Mouse (Mus musculus) neural tube, embryonic 15.5 days (tissue): Measurements from ENCODE around the gene Satb1. TPM values are rescaled to one million over a fixed set of nuclear protein-coding genes. Genes with fewer than 3 reads are reported as not detected.

Source experiments
- ATAC-seq: fragments of 200-750 bp; cut with Nextera tagmentation; 2 replicates; pipeline ENCODE4 v1.8.0; 2017; ENCODE audit warnings: mild to moderate bottlenecking, moderate TSS enrichment, moderate library complexity; ENCODE audit not compliant: low FRiP score
- H3K27ac ChIP-seq: fragments of 300-500 bp; sonication (generic); replicated peaks from 2 replicates; pipeline ENCODE4 v1.5.1; 2015; ENCODE audit warnings: mild to moderate bottlenecking, inconsistent platforms
- H3K27me3 ChIP-seq: fragments of 300-500 bp; sonication (generic); replicated peaks from 2 replicates; pipeline ENCODE4 v1.6.1; 2015; ENCODE audit warnings: inconsistent platforms
- H3K36me3 ChIP-seq: fragments of 300-500 bp; sonication (generic); 2 replicates; pipeline ENCODE4 v1.6.1; 2015; ENCODE audit warnings: inconsistent platforms
- H3K4me1 ChIP-seq: fragments of 300-500 bp; sonication (generic); 2 replicates; pipeline ENCODE4 v1.6.1; 2015; ENCODE audit warnings: inconsistent platforms
- H3K4me2 ChIP-seq: fragments of 300-500 bp; sonication (generic); 2 replicates; pipeline ENCODE4 v1.6.1; 2015; ENCODE audit warnings: inconsistent platforms, mild to moderate bottlenecking, moderate library complexity
- H3K4me3 ChIP-seq: fragments of 300-500 bp; sonication (generic); replicated peaks from 2 replicates; pipeline ENCODE4 v1.5.1; 2015; ENCODE audit warnings: mild to moderate bottlenecking, inconsistent platforms
- H3K9ac ChIP-seq: fragments of 300-500 bp; sonication (generic); replicated peaks from 2 replicates; pipeline ENCODE4 v1.6.1; 2015; ENCODE audit warnings: mild to moderate bottlenecking, inconsistent platforms
- H3K9me3 ChIP-seq: fragments of 300-500 bp; sonication (generic); replicated peaks from 2 replicates; pipeline ENCODE4 v1.6.1; 2016; ENCODE audit warnings: inconsistent platforms
- WGBS: fragments of 180-500 bp; shearing (Covaris S2); methylation state at CpG from one replicate; pipeline ENCODE4 v1.1.7; 2015; ENCODE audit warnings: mixed read lengths; 5-methylcytosine and 5-hydroxymethylcytosine counted together
- polyA plus RNA-seq: library from polyadenylated mRNA; unstranded; fragments of >200 nt; fragmentation: Nextera tagmentation; extraction: Ambion mirVana; gene quantifications from 2 replicates; pipeline ENCODE4 v1.2.1, GENCODE M21; 2015

The Satb1 gene
- polyA plus RNA-seq: 39.6 and 44.1 TPM in 2 replicates

- H3K27me3 ChIP-seq: peaks cover 15% of the 10 kb centered on the region
- peak within 1 kb of the TSS; percentile 78 for H3K9ac ChIP-seq
- peaks cover 25% of the 10 kb centered on the region for H3K4me1 ChIP-seq
- H3K9me3 ChIP-seq: no peaks in the 10 kb centered on the region
- H3K36me3 ChIP-seq: no peaks in the 10 kb centered on the region
- H3K27ac ChIP-seq: peak within 1 kb of the TSS; percentile 76
- ATAC-seq: peak; percentile 90
- under 1% methylated on average over 33 of the region's 52 CpGs for WGBS
- peak within 1 kb of the TSS; percentile 76 for H3K4me3 ChIP-seq
- H3K4me2 ChIP-seq: peak within 1 kb of the TSS; percentile 99
Measured at GRCm38 (mm10) chr17:51832900-51833577, at the start of gene Satb1. TSS of gene Satb1 (minus strand) at chr17:51833290.

GRCm38 (mm10) chr17:51882566-51882965 lies 49.5 kb upstream of the Satb1 start:
- no peak overlapping the region for H3K4me2 ChIP-seq
- no peak overlapping the region for H3K9ac ChIP-seq
- WGBS: 97% methylated on average over 12 of the region's 12 CpGs
- no peak overlapping the region for H3K4me3 ChIP-seq
- H3K27me3 ChIP-seq: no peaks in the 10 kb centered on the region
- H3K4me1 ChIP-seq: no peaks in the 10 kb centered on the region
- H3K27ac ChIP-seq: no peak overlapping the region
- H3K36me3 ChIP-seq: no peaks in the 10 kb centered on the region
- no peaks in the 10 kb centered on the region for H3K9me3 ChIP-seq
- no peak for ATAC-seq

GRCm38 (mm10) chr17:51880895-51881622 lies 48.0 kb upstream of the Satb1 start:
- Histone ChIP-seq H3K9me3 (no peaks in the 10 kb centered on the region), H3K4me1 (no peaks in the 10 kb centered on the region), H3K4me3 (no peak overlapping the region), H3K36me3 (no peaks in the 10 kb centered on the region), H3K27me3 (no peaks in the 10 kb centered on the region), H3K27ac (no peak overlapping the region), H3K9ac (no peak overlapping the region), H3K4me2 (no peak overlapping the region)
- ATAC-seq: no peak
- 23% methylated on average over 8 of the region's 8 CpGs for WGBS

GRCm38 (mm10) chr17:51880221-51880620 lies 47.1 kb upstream of the Satb1 start:
- Histone ChIP-seq H3K9ac (no peak overlapping the region), H3K27me3 (no peaks in the 10 kb centered on the region), H3K27ac (no peak overlapping the region), H3K36me3 (no peaks in the 10 kb centered on the region), H3K4me3 (no peak overlapping the region), H3K4me2 (no peak overlapping the region), H3K4me1 (no peaks in the 10 kb centered on the region), H3K9me3 (no peaks in the 10 kb centered on the region)
- ATAC-seq: no peak
- 17% methylated on average over 9 of the region's 9 CpGs for WGBS

- H3K27ac ChIP-seq: no peak overlapping the region
- no peak overlapping the region for H3K4me3 ChIP-seq
- H3K9me3 ChIP-seq: no peaks in the 10 kb centered on the region
- H3K9ac ChIP-seq: no peak overlapping the region
- no peak for ATAC-seq
- H3K36me3 ChIP-seq: no peaks in the 10 kb centered on the region
- H3K27me3 ChIP-seq: no peaks in the 10 kb centered on the region
- H3K4me1 ChIP-seq: no peaks in the 10 kb centered on the region
- WGBS: 84% methylated on average over 5 of the region's 5 CpGs
- H3K4me2 ChIP-seq: no peak overlapping the region
Measured at GRCm38 (mm10) chr17:51879736-51880135, 46.6 kb upstream of the Satb1 start.

GRCm38 (mm10) chr17:51879171-51879570 lies 46.1 kb upstream of the Satb1 start:
- H3K4me1 ChIP-seq: no peaks in the 10 kb centered on the region
- ATAC-seq: no peak
- H3K4me2 ChIP-seq: no peak overlapping the region
- no peaks in the 10 kb centered on the region for H3K36me3 ChIP-seq
- no peaks in the 10 kb centered on the region for H3K9me3 ChIP-seq
- no peak overlapping the region for H3K27ac ChIP-seq
- no peaks in the 10 kb centered on the region for H3K27me3 ChIP-seq
- no peak overlapping the region for H3K9ac ChIP-seq
- H3K4me3 ChIP-seq: no peak overlapping the region
- WGBS: 75% methylated on average over 2 of the region's 2 CpGs

- H3K4me3 ChIP-seq: no peak overlapping the region
- WGBS: 92% methylated on average over 5 of the region's 5 CpGs
- no peak overlapping the region for H3K4me2 ChIP-seq
- H3K9ac ChIP-seq: no peak overlapping the region
- H3K27me3 ChIP-seq: no peaks in the 10 kb centered on the region
- no peak overlapping the region for H3K27ac ChIP-seq
- no peak for ATAC-seq
- H3K9me3 ChIP-seq: no peaks in the 10 kb centered on the region
- H3K4me1 ChIP-seq: no peaks in the 10 kb centered on the region
- no peaks in the 10 kb centered on the region for H3K36me3 ChIP-seq
Measured at GRCm38 (mm10) chr17:51876471-51876870, 43.4 kb upstream of the Satb1 start.

GRCm38 (mm10) chr17:51857616-51858015 lies 24.5 kb upstream of the Satb1 start:
- no peaks in the 10 kb centered on the region for H3K27me3 ChIP-seq
- H3K9me3 ChIP-seq: no peaks in the 10 kb centered on the region
- H3K4me2 ChIP-seq: no peak overlapping the region
- H3K36me3 ChIP-seq: no peaks in the 10 kb centered on the region
- H3K9ac ChIP-seq: no peak overlapping the region
- no peak for ATAC-seq
- WGBS: 95% methylated on average over 4 of the region's 4 CpGs
- no peaks in the 10 kb centered on the region for H3K4me1 ChIP-seq
- no peak overlapping the region for H3K27ac ChIP-seq
- no peak overlapping the region for H3K4me3 ChIP-seq

GRCm38 (mm10) chr17:51856332-51856731 lies 23.2 kb upstream of the Satb1 start:
- H3K4me2 ChIP-seq: no peak overlapping the region
- H3K36me3 ChIP-seq: no peaks in the 10 kb centered on the region
- no peaks in the 10 kb centered on the region for H3K9me3 ChIP-seq
- H3K4me1 ChIP-seq: no peaks in the 10 kb centered on the region
- H3K9ac ChIP-seq: no peak overlapping the region
- H3K27me3 ChIP-seq: no peaks in the 10 kb centered on the region
- ATAC-seq: no peak
- WGBS: 87% methylated on average over 3 of the region's 3 CpGs
- no peak overlapping the region for H3K4me3 ChIP-seq
- no peak overlapping the region for H3K27ac ChIP-seq

GRCm38 (mm10) chr17:51855261-51855660 lies 22.2 kb upstream of the Satb1 start:
- Histone ChIP-seq H3K4me2 (no peak overlapping the region), H3K27me3 (no peaks in the 10 kb centered on the region), H3K4me3 (no peak overlapping the region), H3K4me1 (no peaks in the 10 kb centered on the region), H3K9me3 (no peaks in the 10 kb centered on the region), H3K36me3 (no peaks in the 10 kb centered on the region), H3K27ac (no peak overlapping the region), H3K9ac (no peak overlapping the region)
- ATAC-seq: no peak
- WGBS: 88% methylated on average over 3 of the region's 3 CpGs

GRCm38 (mm10) chr17:51853952-51854351 lies 20.9 kb upstream of the Satb1 start:
- Histone ChIP-seq H3K4me1 (no peaks in the 10 kb centered on the region), H3K9me3 (no peaks in the 10 kb centered on the region), H3K27ac (no peak overlapping the region), H3K27me3 (no peaks in the 10 kb centered on the region), H3K4me3 (no peak overlapping the region), H3K36me3 (no peaks in the 10 kb centered on the region), H3K4me2 (no peak overlapping the region), H3K9ac (no peak overlapping the region)
- 87% methylated on average over 5 of the region's 5 CpGs for WGBS
- ATAC-seq: no peak

GRCm38 (mm10) chr17:51840596-51840995 lies 7.5 kb upstream of the Satb1 start:
- Histone ChIP-seq H3K4me1 (no peaks in the 10 kb centered on the region), H3K9me3 (no peaks in the 10 kb centered on the region), H3K4me2 (no peak overlapping the region), H3K36me3 (no peaks in the 10 kb centered on the region), H3K9ac (no peak overlapping the region), H3K4me3 (no peak overlapping the region), H3K27me3 (0 out of 2 replicates have a peak, but pooled peaks cover 2% of the 10 kb centered on the region), H3K27ac (no peak overlapping the region)
- WGBS: 55% methylated on average over 6 of the region's 6 CpGs
- ATAC-seq: no peak
